Mouse (Mus musculus) embryonic fibroblast, embryonic 13.5 days (primary cell): Measurements from ENCODE around the gene Prkd2.

Source experiments
- CTCF ChIP-seq: IDR thresholded peaks from 2 replicates; pipeline ENCODE4 v1.5.1; 2011; ENCODE audit warnings: mild to moderate bottlenecking, control low read depth, low read length, moderate library complexity, borderline replicate concordance; ENCODE audit not compliant: insufficient read depth
- POLR2A ChIP-seq: IDR thresholded peaks from 2 replicates; pipeline ENCODE4 v1.6.1; 2011; ENCODE audit warnings: low read depth, mild to moderate bottlenecking, control low read depth, low read length, moderate library complexity

DNA sequence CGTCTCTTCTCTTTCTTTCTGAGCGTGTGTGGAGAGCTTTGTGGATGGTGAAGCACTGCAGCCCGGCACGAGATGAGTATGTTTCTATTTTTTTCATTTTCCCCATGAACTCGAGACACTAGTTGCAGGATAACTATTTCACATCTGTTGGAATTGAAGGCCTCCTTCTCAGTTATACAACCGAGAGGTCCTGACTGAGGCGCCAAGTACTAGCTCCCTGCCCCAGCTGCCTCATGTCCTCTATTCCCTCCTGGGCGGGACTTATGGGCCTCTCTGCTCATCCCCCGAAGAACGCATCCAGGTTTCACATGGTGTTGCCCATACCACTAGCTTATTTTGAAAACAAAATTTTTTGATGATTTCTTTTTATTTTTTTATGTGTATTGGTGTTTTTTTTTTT, 52.8 kb downstream of the Prkd2 start:
- TF ChIP-seq POLR2A (no peak), CTCF (no peak)
